Mouse (Mus musculus) bone marrow, adult 2 months (tissue): ENCODE data around the gene Ret.

Source experiments
- CTCF ChIP-seq: fragments of 200-500 bp; IDR thresholded peaks from 2 replicates; pipeline ENCODE4 v1.5.1; 2011; ENCODE audit warnings: low read length, control low read depth; ENCODE audit not compliant: control insufficient read depth, insufficient read depth
- POLR2A ChIP-seq: fragments of 200-500 bp; IDR thresholded peaks from 2 replicates; pipeline ENCODE4 v1.6.1; 2011; ENCODE audit warnings: low read depth, mild to moderate bottlenecking, control low read depth, low read length, borderline replicate concordance; ENCODE audit not compliant: control insufficient read depth

DNA sequence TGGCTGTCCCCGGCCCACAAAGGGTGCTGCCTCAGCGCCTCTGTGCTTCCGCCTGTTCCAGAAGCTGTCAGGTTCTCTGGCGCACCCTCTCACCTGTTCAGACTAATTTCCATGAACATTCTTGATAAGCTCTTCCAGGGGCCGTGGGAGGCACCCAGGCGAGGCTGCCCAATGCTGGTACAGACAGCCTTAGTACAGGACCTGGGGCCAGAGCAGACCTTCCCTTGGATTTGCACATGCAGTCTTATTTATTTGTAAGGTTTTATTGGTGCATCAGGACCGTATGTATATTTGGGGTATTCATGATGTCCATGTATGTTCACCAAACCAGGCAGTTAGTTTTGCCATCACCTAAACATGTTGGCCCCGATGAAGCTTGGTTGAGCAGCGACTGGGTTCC is 18.2 kb upstream of the Ret start:
- no peak for TF ChIP-seq POLR2A
- TF ChIP-seq CTCF = no peak
